ENCODE assay signal across 14 mouse cellular contexts in genomic region chr6:13021245-13022100, GRCm38 (mm10). TPM values are rescaled to one million over a fixed set of nuclear protein-coding genes. Genes with fewer than 3 reads are reported as not detected.
DNase-seq lines count a peak whose midpoint lies in the region; ATAC-seq lines count a peak whose summit lies in the region.
"Had no signal": no experiment of that assay in that cellular context is flagged by ENCODE, and none has a peak within 500 bp of the region (broad histone marks: within the 10 kb centered on the region; RNA-seq: fewer than 3 reads in every experiment).

No protein-coding gene starts in this region.

- no peak overlapping the region for H3K4me3 ChIP-seq in forebrain, embryonic 13.5 days
- no peak overlapping the region for H3K4me3 ChIP-seq in forebrain, embryonic 16.5 days (replicated peaks; ENCODE audit: low read length)
- no peak overlapping the region for H3K4me3 ChIP-seq in midbrain, embryonic 12.5 days
- H3K4me3 ChIP-seq: gastrocnemius, adult 2 months; heart, embryonic 12.5 days had no signal

- H3K36me3 ChIP-seq in forebrain, embryonic 13.5 days (ENCODE audit: poor library complexity, severe bottlenecking): no peaks in the 10 kb centered on the region
- no peaks in the 10 kb centered on the region for H3K36me3 ChIP-seq in forebrain, embryonic 16.5 days (ENCODE audit: control insufficient read depth, insufficient read depth)
- H3K36me3 ChIP-seq in midbrain, embryonic 12.5 days: no peaks in the 10 kb centered on the region
- H3K36me3 ChIP-seq: heart, embryonic 12.5 days had no signal

- H3K4me2 ChIP-seq in forebrain, embryonic 13.5 days: no peak overlapping the region
- no peak overlapping the region for H3K4me2 ChIP-seq in forebrain, embryonic 16.5 days (ENCODE audit: low read length)
- H3K4me2 ChIP-seq in midbrain, embryonic 12.5 days (replicated peaks): no peak overlapping the region
- H3K4me2 ChIP-seq: heart, embryonic 12.5 days; liver, embryonic 11.5 days had no signal

- peak; percentile 27 for DNase-seq in 416B (ENCODE audit: low read depth)
- peak; percentile 39 for DNase-seq in embryo, embryonic 11 days
- no peak for DNase-seq in left cerebral cortex, adult 18-20 months (ENCODE audit: low spot score in 2 of 2)
- no peak for DNase-seq in heart, adult 18-20 months
- no peak for DNase-seq in cerebellum, postnatal 25 days
- DNase-seq: gastrocnemius, adult 2 months; kidney, postnatal 14 days; right cerebral cortex, postnatal 25 days had no signal

- no peak overlapping the region for H3K9ac ChIP-seq in forebrain, embryonic 13.5 days
- H3K9ac ChIP-seq in forebrain, embryonic 16.5 days (replicated peaks; ENCODE audit: low read depth, low read length): no peak overlapping the region
- H3K9ac ChIP-seq in midbrain, embryonic 12.5 days (replicated peaks): no peak overlapping the region
- H3K9ac ChIP-seq: heart, embryonic 12.5 days had no signal

- no peaks in the 10 kb centered on the region for H3K9me3 ChIP-seq in forebrain, embryonic 13.5 days (replicated peaks)
- no peaks in the 10 kb centered on the region for H3K9me3 ChIP-seq in forebrain, embryonic 16.5 days (ENCODE audit: control insufficient read depth, low read length)
- no peaks in the 10 kb centered on the region for H3K9me3 ChIP-seq in midbrain, embryonic 12.5 days
- H3K9me3 ChIP-seq: heart, embryonic 12.5 days had no signal

- no peaks in the 10 kb centered on the region for H3K4me1 ChIP-seq in forebrain, embryonic 13.5 days
- no peaks in the 10 kb centered on the region for H3K4me1 ChIP-seq in forebrain, embryonic 16.5 days (replicated peaks; ENCODE audit: control insufficient read depth, insufficient read depth, low read length)
- H3K4me1 ChIP-seq in midbrain, embryonic 12.5 days: no peaks in the 10 kb centered on the region; the same call in 1 of the 2 replicates

- no peak overlapping the region for H3K27ac ChIP-seq in forebrain, embryonic 13.5 days
- no peak overlapping the region for H3K27ac ChIP-seq in forebrain, embryonic 16.5 days (ENCODE audit: low read length)
- H3K27ac ChIP-seq in midbrain, embryonic 12.5 days (replicated peaks): no peak overlapping the region
- H3K27ac ChIP-seq: gastrocnemius, adult 2 months had no signal

- peak; percentile 55; the same call in 1 of the 2 replicates for ATAC-seq in forebrain, embryonic 13.5 days
- ATAC-seq in forebrain, embryonic 16.5 days: no peak
- ATAC-seq in midbrain, embryonic 12.5 days (ENCODE audit: low FRiP score, low read depth): 0 out of 2 replicates have a peak, but pooled peaks have one; percentile 54
- ATAC-seq: lung, postnatal 0 days had no signal

- no peaks in the 10 kb centered on the region for H3K27me3 ChIP-seq in forebrain, embryonic 13.5 days
- no peaks in the 10 kb centered on the region for H3K27me3 ChIP-seq in forebrain, embryonic 16.5 days (replicated peaks; ENCODE audit: control insufficient read depth, insufficient read depth, low read length)
- H3K27me3 ChIP-seq in midbrain, embryonic 12.5 days: no peaks in the 10 kb centered on the region
- H3K27me3 ChIP-seq: heart, embryonic 12.5 days had no signal

- WGBS in forebrain, embryonic 13.5 days: 51% methylated on average over 5 of the region's 5 CpGs
- 47% methylated on average over 5 of the region's 5 CpGs for WGBS in forebrain, embryonic 16.5 days
- WGBS in midbrain, embryonic 12.5 days: 45% methylated on average over 5 of the region's 5 CpGs

RNA-seq across cellular contexts. Expression of gene Tmem106b, which starts 48.1 kb away (rescaled TPM):
- polyA plus RNA-seq in forebrain, embryonic 13.5 days (2015; fragmentation: Nextera tagmentation; extraction: Ambion mirVana): 27.5 and 27.6 TPM in 2 replicates
- 34.2 and 40.8 TPM in 2 replicates for polyA plus RNA-seq in forebrain, embryonic 16.5 days (2015; fragmentation: Nextera tagmentation; extraction: Ambion mirVana)
- polyA plus RNA-seq in midbrain, embryonic 12.5 days (2016; fragmentation: Nextera tagmentation; extraction: Ambion mirVana): 28.8 and 31.1 TPM in 2 replicates
- 100 to 1,000 TPM; 155 TPM for total RNA-seq in left cerebral cortex, adult 18-20 months (2021)
- 100 to 1,000 TPM; 134 to 182 TPM for total RNA-seq in heart, adult 18-20 months (2021)

Comparison
In these comparisons a context has a peak if more than half of its experiments do, and no peak if none do; other contexts are left out.
1. DNase-seq: peak in 416B (single experiment) and embryo, embryonic 11 days (single experiment); none in left cerebral cortex, adult 18-20 months (0 of 2), heart, adult 18-20 months (0 of 2) and cerebellum, postnatal 25 days (0 of 2).